Mouse (Mus musculus) granulocyte monocyte progenitor cell, adult 5-6 weeks (primary cell): ENCODE results near the gene Aprt. TPM values are rescaled to one million over a fixed set of nuclear protein-coding genes. Genes with fewer than 3 reads are reported as not detected.
A peak's percentile ranks its signal among the peaks of the same experiment; 100 is the strongest.
"Not testable (repeated sequence)": the region's sequence is repeated elsewhere in the genome, so short reads cannot be mapped to it uniquely, and the experiment has no call there.

Experiments used
- ATAC-seq: replicated peaks from 2 replicates; pipeline ENCODE4 v1.8.0; 2016; ENCODE audit warnings: mild to moderate bottlenecking, moderate TSS enrichment, inconsistent platforms; ENCODE audit not compliant: poor library complexity, severe bottlenecking
- total RNA-seq, 2 experiments: library from RNA; stranded (forward) in 1 of 2; stranded (reverse) in 1 of 2; fragments of 200-712, 200-1000 nt in 1 of 2; fragments of >200 nt in 1 of 2; fragmentation: Nextera tagmentation in 1 of 2; gene quantifications; 2 replicates each; pipeline ENCODE4 v1.2.3; 2014 to 2017

Gene Aprt
- total RNA-seq, 2 experiments from 2014 or later = 228 to 276 TPM

GRCm38 (mm10) chr8:122593240-122593639, 16.5 kb upstream of the Aprt start:
- peak; percentile 89 for ATAC-seq

GRCm38 (mm10) chr8:122586749-122587148, 10.0 kb upstream of the Aprt start:
- ATAC-seq = no peak

GRCm38 (mm10) chr8:122586171-122586570, 9.5 kb upstream of the Aprt start:
- no peak for ATAC-seq

GRCm38 (mm10) chr8:122585411-122585891, 8.7 kb upstream of the Aprt start:
- peak; percentile 12; the same call in 1 of the 2 replicates for ATAC-seq

GRCm38 (mm10) chr8:122584981-122585380, 8.3 kb upstream of the Aprt start:
- ATAC-seq = no peak

GRCm38 (mm10) chr8:122580926-122581325, 4.2 kb upstream of the Aprt start:
- no peak for ATAC-seq

GRCm38 (mm10) chr8:122579196-122579595, 2.5 kb upstream of the Aprt start:
- ATAC-seq = no peak

- no peak for ATAC-seq
These were observed 407 bp upstream of the Aprt start for GRCm38 (mm10) chr8:122577116-122577515.

- ATAC-seq = 0 out of 2 replicates have a peak, but pooled peaks have one; percentile 6
These were observed 718 bp downstream of the Aprt start for GRCm38 (mm10) chr8:122575735-122576647.

GRCm38 (mm10) chr8:122575286-122575685, 1.4 kb downstream of the Aprt start:
- no peak for ATAC-seq

- no peak for ATAC-seq
These were observed 1.9 kb downstream of the Aprt start for GRCm38 (mm10) chr8:122574667-122575251.

GRCm38 (mm10) chr8:122574264-122574663, 2.4 kb downstream of the Aprt start:
- ATAC-seq = no peak

GRCm38 (mm10) chr8:122573577-122573976, 3.1 kb downstream of the Aprt start:
- no peak for ATAC-seq

- ATAC-seq = not testable (repeated sequence)
These were observed 3.5 kb downstream of the Aprt start for GRCm38 (mm10) chr8:122573176-122573575.

GRCm38 (mm10) chr8:122572751-122573150, 4.0 kb downstream of the Aprt start:
- no peak for ATAC-seq

GRCm38 (mm10) chr8:122571750-122572267, 4.9 kb downstream of the Aprt start:
- no peak for ATAC-seq

GRCm38 (mm10) chr8:122571153-122571552, 5.6 kb downstream of the Aprt start:
- ATAC-seq = no peak

- no peak for ATAC-seq
These were observed 6.7 kb downstream of the Aprt start for GRCm38 (mm10) chr8:122569996-122570395.

- no peak for ATAC-seq
These were observed 7.4 kb downstream of the Aprt start for GRCm38 (mm10) chr8:122569329-122569728.

- no peak for ATAC-seq
These were observed 7.8 kb downstream of the Aprt start for GRCm38 (mm10) chr8:122568881-122569309.

- no peak for ATAC-seq
These were observed 8.6 kb downstream of the Aprt start for GRCm38 (mm10) chr8:122568109-122568504.
